ENCODE assay signal across 16 mouse cellular contexts in genomic region chr4:41353265-41353664, GRCm38 (mm10). TPM values are rescaled to one million over a fixed set of nuclear protein-coding genes. Genes with fewer than 3 reads are reported as not detected.
DNase-seq lines count a peak whose midpoint lies in the region; ATAC-seq and TF ChIP-seq lines count a peak whose summit lies in the region.
"Had no signal": no experiment of that assay in that cellular context is flagged by ENCODE, and none has a peak within 500 bp of the region (broad histone marks: within the 10 kb centered on the region; RNA-seq: fewer than 3 reads in every experiment).

No protein-coding gene starts in this region.

- no peaks in the 10 kb centered on the region for H3K9me3 ChIP-seq in liver, embryonic 15.5 days (replicated peaks)
- H3K9me3 ChIP-seq in forebrain, embryonic 10.5 days, result peaks cover 4% of the 10 kb centered on the region; the same call in 1 of the 2 replicates
- no peaks in the 10 kb centered on the region for H3K9me3 ChIP-seq in midbrain, embryonic 15.5 days
- H3K9me3 ChIP-seq: heart, embryonic 12.5 days; hindbrain, embryonic 12.5 days; neural tube, embryonic 12.5 days had no signal

- H3K27ac ChIP-seq in liver, embryonic 15.5 days (replicated peaks), result peak overlapping the region; percentile 49; the same call in 1 of the 2 replicates
- no peak overlapping the region for H3K27ac ChIP-seq in forebrain, embryonic 10.5 days
- H3K27ac ChIP-seq in midbrain, embryonic 15.5 days, result no peak overlapping the region
- H3K27ac ChIP-seq: forebrain, embryonic 13.5 days; hindbrain, embryonic 12.5 days; neural tube, embryonic 12.5 days had no signal

- peaks cover 14% of the 10 kb centered on the region for H3K36me3 ChIP-seq in C2C12 (ENCODE audit: control insufficient read depth, insufficient read depth)
- peaks cover 25% of the 10 kb centered on the region for H3K36me3 ChIP-seq in liver, embryonic 15.5 days (replicated peaks)
- H3K36me3 ChIP-seq in forebrain, embryonic 10.5 days (replicated peaks), result peaks cover 65% of the 10 kb centered on the region
- no peaks in the 10 kb centered on the region for H3K36me3 ChIP-seq in midbrain, embryonic 15.5 days (replicated peaks)

- WGBS in liver, embryonic 15.5 days (ENCODE audit: insufficient replicate concordance), result 68% methylated on average over 1 of the region's 1 CpGs
- WGBS in forebrain, embryonic 10.5 days, result 96% methylated on average over 1 of the region's 1 CpGs
- WGBS in midbrain, embryonic 15.5 days, result 89% methylated on average over 1 of the region's 1 CpGs

- no peak overlapping the region for H3K4me3 ChIP-seq in C2C12 (ENCODE audit: insufficient read depth, poor library complexity, severe bottlenecking)
- H3K4me3 ChIP-seq in liver, embryonic 15.5 days (replicated peaks), result no peak overlapping the region
- no peak overlapping the region for H3K4me3 ChIP-seq in forebrain, embryonic 10.5 days
- no peak overlapping the region for H3K4me3 ChIP-seq in midbrain, embryonic 15.5 days
- H3K4me3 ChIP-seq: forebrain, embryonic 13.5 days; heart, embryonic 12.5 days; hindbrain, embryonic 12.5 days; neural tube, embryonic 12.5 days had no signal

- peaks cover 39% of the 10 kb centered on the region for H3K4me1 ChIP-seq in liver, embryonic 15.5 days (replicated peaks)
- peaks cover 36% of the 10 kb centered on the region for H3K4me1 ChIP-seq in forebrain, embryonic 10.5 days
- peaks cover 6% of the 10 kb centered on the region for H3K4me1 ChIP-seq in midbrain, embryonic 15.5 days

- no peak for TF ChIP-seq CTCF in C2C12 (IDR thresholded peaks at IDR 0.05; ENCODE audit: control insufficient read depth, insufficient read depth, insufficient read length)

- no peaks in the 10 kb centered on the region for H3K27me3 ChIP-seq in C2C12 (ENCODE audit: control insufficient read depth, insufficient read depth, insufficient read length)
- no peaks in the 10 kb centered on the region for H3K27me3 ChIP-seq in liver, embryonic 15.5 days
- H3K27me3 ChIP-seq in forebrain, embryonic 10.5 days (ENCODE audit: poor library complexity, severe bottlenecking), result no peaks in the 10 kb centered on the region
- no peaks in the 10 kb centered on the region for H3K27me3 ChIP-seq in midbrain, embryonic 15.5 days (replicated peaks)
- H3K27me3 ChIP-seq: forebrain, embryonic 13.5 days; heart, embryonic 12.5 days; hindbrain, embryonic 12.5 days; neural tube, embryonic 12.5 days had no signal

- no peak overlapping the region for H3ac ChIP-seq in C2C12 (ENCODE audit: control insufficient read depth, insufficient read length, low read depth)

- DNase-seq in 3T3-L1 (ENCODE audit: low read depth, low spot score), result peak; percentile 74
- DNase-seq in adipocyte (ENCODE audit: low spot score), result peak; percentile 29
- DNase-seq in forebrain, embryonic 10.5 days (ENCODE audit: extremely low spot score, low spot score), result no peak
- no peak for DNase-seq in urinary bladder, adult 2 months (ENCODE audit: low spot score)
- DNase-seq in cerebellum, adult 11-12 months, result no peak
- DNase-seq: cerebellum, adult 9-11 months; kidney, adult 2 months; lung, embryonic 14.5 days had no signal

- peak; percentile 51; the same call in 1 of the 2 replicates for ATAC-seq in liver, embryonic 15.5 days (ENCODE audit: insufficient read depth)
- no peak for ATAC-seq in midbrain, embryonic 15.5 days (replicated peaks)
- ATAC-seq: forebrain, embryonic 13.5 days had no signal

- H3K9ac ChIP-seq in liver, embryonic 15.5 days, result no peak overlapping the region
- H3K9ac ChIP-seq in midbrain, embryonic 15.5 days, result no peak overlapping the region
- H3K9ac ChIP-seq: forebrain, embryonic 13.5 days; heart, embryonic 12.5 days; hindbrain, embryonic 12.5 days; lung, embryonic 14.5 days; neural tube, embryonic 12.5 days had no signal

- H3K4me2 ChIP-seq in liver, embryonic 15.5 days, result no peak overlapping the region
- H3K4me2 ChIP-seq in midbrain, embryonic 15.5 days, result no peak overlapping the region
- H3K4me2 ChIP-seq: forebrain, embryonic 13.5 days; heart, embryonic 12.5 days; hindbrain, embryonic 12.5 days; lung, embryonic 14.5 days; midbrain, embryonic 11.5 days; neural tube, embryonic 12.5 days had no signal

- peaks cover 93% of the 10 kb centered on the region for H3K79me2 ChIP-seq in C2C12 (ENCODE audit: control insufficient read depth, insufficient read depth)

- H3K79me3 ChIP-seq in C2C12 (ENCODE audit: low read depth), result peaks cover 88% of the 10 kb centered on the region

TF ChIP-seq in C2C12, 6 proteins besides CTCF, POLR2A, EP300 and RAD21:
- TF ChIP-seq USF1 (IDR thresholded peaks at IDR 0.05; ENCODE audit: low read depth) (no peak), CEBPB (IDR thresholded peaks at IDR 0.05; ENCODE audit: low read depth) (peak; percentile 46), MYOD1 (IDR thresholded peaks at IDR 0.05; ENCODE audit: control insufficient read depth, insufficient read length, low read depth) (no peak)

RNA-seq across cellular contexts. Expression of gene Ubap1, which starts 4.5 kb away (rescaled TPM):
- polyA plus RNA-seq in C2C12 (2012; fragmentation: generic; extraction: Trizol), result 20.0 TPM
- polyA plus RNA-seq in liver, embryonic 15.5 days (2015; fragmentation: Nextera tagmentation; extraction: Ambion mirVana), result 32.4 and 34.2 TPM in 2 replicates
- 65.7 and 66.5 TPM in 2 replicates for polyA plus RNA-seq in forebrain, embryonic 10.5 days (2016; fragmentation: Nextera tagmentation; extraction: Ambion mirVana)
- 47.2 and 52.7 TPM in 2 replicates for polyA plus RNA-seq in urinary bladder, adult 2 months (2012; rRNA removed)
- 65.2 and 73.8 TPM in 2 replicates for polyA plus RNA-seq in midbrain, embryonic 15.5 days (2015; fragmentation: Nextera tagmentation; extraction: Ambion mirVana)

RNA-seq across cellular contexts. Expression of gene Dcaf12, which starts 38.6 kb away (rescaled TPM):
- 20.9 TPM for polyA plus RNA-seq in C2C12 (2012; fragmentation: generic; extraction: Trizol)
- polyA plus RNA-seq in liver, embryonic 15.5 days (2015; fragmentation: Nextera tagmentation; extraction: Ambion mirVana), result 75.9 and 82.7 TPM in 2 replicates
- polyA plus RNA-seq in forebrain, embryonic 10.5 days (2016; fragmentation: Nextera tagmentation; extraction: Ambion mirVana), result 60.7 and 62.5 TPM in 2 replicates
- polyA plus RNA-seq in urinary bladder, adult 2 months (2012; rRNA removed), result 37.1 and 38.5 TPM in 2 replicates
- polyA plus RNA-seq in midbrain, embryonic 15.5 days (2015; fragmentation: Nextera tagmentation; extraction: Ambion mirVana), result 82.3 TPM in 2 replicates

Comparison
In these comparisons a context has a peak if more than half of its experiments do, and no peak if none do; other contexts are left out.
1. DNase-seq: peak in 3T3-L1 (single experiment) and adipocyte (single experiment); none in forebrain, embryonic 10.5 days (single experiment), urinary bladder, adult 2 months (single experiment) and cerebellum, adult 11-12 months (single experiment).